Mouse (Mus musculus): ENCODE measurements around the gene Trim27.

GRCm38 (mm10) chr13:21169657-21170430 is 9.4 kb upstream of the Trim27 start:
- TF ChIP-seq CTCF (IDR thresholded peaks at IDR 0.05; ENCODE audit: extremely low read depth, insufficient read depth, insufficient read length, insufficient replicate concordance) (no peak), POLR2A (IDR thresholded peaks at IDR 0.05; ENCODE audit: low read depth, low read length) (no peak)
